Mouse (Mus musculus) thymus, postnatal 0 days (tissue): ENCODE results near the gene Ranbp10. TPM values are rescaled to one million over a fixed set of nuclear protein-coding genes. Genes with fewer than 3 reads are reported as not detected.

ENCODE experiments used
- DNase-seq: peaks from one replicate; pipeline ENCODE4 v3.0.0-alpha.2; 2015; ENCODE audit warnings: low spot score
- polyA plus RNA-seq: library from polyadenylated mRNA; unstranded; fragments of >200 nt; fragmentation: Nextera tagmentation; extraction: Ambion mirVana; gene quantifications from 2 replicates; pipeline ENCODE4 v1.2.1, GENCODE M21; 2015

The Ranbp10 gene
- 8.4 and 9.9 TPM in 2 replicates for polyA plus RNA-seq

- peak; percentile 99 for DNase-seq
These were observed at the start of gene Ranbp10, which contains the start of gene Tsnaxip1 for GRCm38 (mm10) chr8:105826861-105827848. Gene Ranbp10, minus strand, starts transcription at chr8:105827350. Gene Tsnaxip1, plus strand, starts transcription at chr8:105827731.

DNA sequence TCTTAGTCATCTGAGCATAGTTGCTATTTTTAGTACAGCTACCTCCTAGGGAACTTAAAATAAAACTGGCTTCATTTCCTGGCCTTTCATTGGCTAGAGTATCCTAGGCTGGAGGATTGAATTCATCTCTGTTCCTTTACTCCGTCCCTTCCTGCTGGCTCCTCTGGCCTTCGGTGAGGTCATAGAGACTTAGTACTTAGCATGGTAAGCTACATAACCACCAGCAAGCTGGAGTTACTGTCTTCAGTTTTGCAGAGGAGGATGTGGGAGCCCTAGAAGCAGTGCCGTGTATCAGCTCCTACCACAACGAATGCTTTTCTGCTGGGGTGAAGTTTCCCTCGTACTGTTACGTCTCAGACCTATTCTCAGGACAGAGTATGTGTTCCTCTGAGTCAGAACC, 47.2 kb upstream of the Ranbp10 start:
- DNase-seq: no peak

DNA sequence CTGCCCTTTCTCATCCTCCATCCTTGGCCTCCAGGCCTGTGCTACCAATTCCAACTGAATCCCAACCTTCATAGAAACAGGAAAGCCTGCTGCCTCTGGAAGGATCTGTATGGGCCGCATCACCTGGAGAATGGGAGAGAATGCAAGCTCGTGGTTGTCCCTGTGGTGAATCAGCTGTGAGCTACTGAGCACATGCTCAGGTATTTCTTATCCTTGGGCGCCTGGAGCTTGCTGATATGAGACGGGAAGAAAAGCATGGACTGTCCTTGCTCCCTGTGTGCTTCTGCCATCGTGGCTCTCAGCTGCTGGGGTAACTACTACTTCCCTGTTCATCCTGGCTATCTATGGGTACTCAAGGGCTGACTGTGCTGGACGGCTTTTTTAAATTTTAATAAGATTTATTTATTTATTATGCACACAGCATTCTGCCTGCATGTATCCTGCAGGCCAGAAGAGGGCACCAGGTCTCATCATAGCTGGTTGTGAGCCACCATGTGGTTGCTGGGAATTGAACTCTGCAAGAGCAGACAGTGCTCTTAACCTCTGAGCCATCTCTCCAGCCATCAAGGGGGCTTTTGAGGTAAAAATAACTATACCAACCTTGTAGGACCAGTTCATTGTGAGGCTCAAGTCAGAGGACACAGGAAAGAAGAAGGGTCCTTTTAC, 39.3 kb upstream of the Ranbp10 start:
- peak; percentile 8 for DNase-seq

GRCm38 (mm10) chr8:105861951-105862350, 34.8 kb upstream of the Ranbp10 start:
- no peak for DNase-seq

GRCm38 (mm10) chr8:105860143-105860981, 33.2 kb upstream of the Ranbp10 start, which contains the start of gene Nutf2:
Gene Nutf2, plus strand, starts transcription at chr8:105860580.
- DNase-seq: peak; percentile 96

GRCm38 (mm10) chr8:105859314-105859713, 32.2 kb upstream of the Ranbp10 start:
- DNase-seq: no peak

GRCm38 (mm10) chr8:105858495-105858894, 31.3 kb upstream of the Ranbp10 start:
- DNase-seq: no peak

GRCm38 (mm10) chr8:105856168-105856835, 29.2 kb upstream of the Ranbp10 start:
- peak; percentile 9 for DNase-seq

DNA sequence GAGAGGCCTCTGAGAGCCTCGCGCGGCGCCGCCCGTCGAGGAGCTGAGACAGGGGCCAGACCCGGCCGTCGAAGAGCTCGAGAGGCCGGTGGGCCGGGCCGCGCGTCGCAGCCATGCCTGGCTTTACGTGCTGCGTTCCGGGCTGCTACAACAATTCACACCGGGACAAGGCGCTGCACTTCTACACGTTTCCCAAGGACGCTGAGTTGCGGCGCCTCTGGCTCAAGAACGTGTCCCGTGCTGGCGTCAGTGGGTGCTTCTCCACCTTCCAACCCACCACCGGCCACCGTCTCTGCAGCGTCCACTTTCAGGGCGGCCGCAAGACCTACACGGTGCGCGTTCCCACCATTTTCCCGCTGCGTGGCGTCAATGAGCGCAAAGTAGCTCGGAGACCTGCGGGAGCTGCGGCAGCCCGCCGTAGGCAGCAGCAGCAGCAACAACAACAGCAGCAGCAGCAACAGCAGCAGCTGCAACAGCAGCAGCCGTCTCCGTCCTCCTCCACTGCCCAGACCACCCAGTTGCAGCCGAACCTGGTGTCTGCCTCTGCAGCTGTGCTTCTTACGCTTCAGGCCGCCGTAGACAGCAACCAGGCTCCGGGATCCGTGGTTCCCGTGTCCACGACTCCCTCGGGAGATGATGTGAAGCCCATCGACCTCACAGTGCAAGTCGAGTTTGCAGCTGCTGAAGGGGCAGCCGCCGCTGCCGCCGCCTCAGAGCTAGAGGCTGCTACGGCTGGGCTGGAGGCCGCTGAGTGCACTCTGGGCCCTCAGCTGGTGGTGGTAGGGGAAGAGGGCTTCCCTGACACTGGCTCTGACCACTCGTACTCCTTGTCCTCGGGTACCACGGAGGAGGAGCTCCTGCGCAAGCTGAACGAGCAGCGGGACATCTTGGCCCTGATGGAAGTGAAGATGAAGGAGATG, 28.4 kb upstream of the Ranbp10 start:
- DNase-seq: peak; percentile 29

GRCm38 (mm10) chr8:105854715-105855216, 27.6 kb upstream of the Ranbp10 start, which contains the start of gene Thap11:
Gene Thap11, plus strand, starts transcription at chr8:105855132.
- DNase-seq: peak; percentile 95

GRCm38 (mm10) chr8:105854303-105854702, 27.2 kb upstream of the Ranbp10 start:
- DNase-seq: no peak

DNA sequence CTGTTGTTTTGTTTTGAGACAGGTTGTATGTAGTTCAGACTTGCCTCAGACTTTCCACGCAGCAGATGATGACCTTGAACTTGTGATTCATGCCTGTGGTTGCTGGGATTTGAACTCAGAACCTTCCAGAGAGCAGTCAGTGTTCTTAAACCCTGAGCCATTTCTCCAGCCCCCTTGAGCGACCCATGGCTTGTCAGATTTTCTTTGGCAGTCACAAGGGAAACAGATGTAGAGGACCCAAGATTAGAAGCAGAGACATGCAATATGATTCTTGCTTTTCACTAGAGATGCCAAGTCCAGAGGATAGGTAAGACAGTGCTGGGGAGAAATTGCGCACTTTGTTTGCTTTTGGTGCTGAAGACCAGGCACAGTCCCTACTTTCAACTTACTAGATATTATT, 26.0 kb upstream of the Ranbp10 start, which contains the start of gene Cenpt:
Cenpt (minus strand) TSS at position 101 of the 400 bp plus-strand sequence.
- no peak for DNase-seq

DNA sequence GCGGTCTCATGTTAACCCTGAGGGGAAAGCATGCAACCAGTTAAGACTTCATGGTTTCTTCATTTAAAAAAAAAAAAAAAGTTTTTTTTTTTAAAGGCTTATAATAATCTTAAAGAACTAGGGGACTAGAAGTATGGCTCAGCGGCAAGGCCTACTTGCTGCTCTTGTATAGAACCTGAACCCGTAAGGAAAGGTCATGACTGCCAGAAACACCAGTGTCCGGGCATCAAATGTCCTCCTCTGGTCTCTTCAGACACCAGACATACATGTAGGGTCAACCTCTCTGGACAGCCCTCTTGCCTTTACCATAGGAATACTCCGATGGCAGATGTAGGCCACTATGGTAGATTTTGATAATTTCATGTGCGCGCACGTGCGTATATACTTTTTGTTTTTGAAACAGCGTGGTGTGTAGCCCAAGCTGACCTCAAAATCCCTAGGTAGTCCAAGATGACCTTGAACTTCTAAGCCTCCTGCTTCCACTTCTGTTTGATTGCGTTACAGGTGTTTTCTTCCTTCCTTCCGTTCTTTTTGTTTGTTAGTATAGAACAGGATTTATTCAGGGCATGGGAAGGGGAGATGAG, 25.1 kb upstream of the Ranbp10 start:
- no peak for DNase-seq

DNA sequence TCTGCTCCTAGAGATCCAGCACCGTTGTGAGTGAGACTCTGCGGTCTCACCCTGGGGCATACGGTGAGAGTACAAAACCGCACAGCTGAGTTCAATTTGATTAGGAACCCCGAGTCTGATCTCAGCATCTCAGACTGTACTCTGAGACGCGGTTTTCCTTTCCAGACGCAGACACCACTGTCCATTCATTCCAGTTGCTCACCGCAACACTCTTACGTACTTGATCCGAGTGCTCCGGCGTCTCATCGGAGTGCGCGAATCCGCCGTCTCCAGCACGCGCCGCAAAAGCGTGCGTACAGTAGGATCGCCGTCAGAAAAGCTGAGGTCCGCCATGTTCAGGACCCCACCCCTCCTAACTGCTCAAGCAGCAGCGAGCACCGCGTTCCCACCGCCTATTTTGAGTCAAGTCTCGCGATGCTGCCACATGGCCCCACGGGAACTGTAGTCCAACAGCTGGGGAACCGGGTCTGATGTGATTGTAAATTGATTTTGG, 24.5 kb upstream of the Ranbp10 start:
- DNase-seq: peak; percentile 92

DNA sequence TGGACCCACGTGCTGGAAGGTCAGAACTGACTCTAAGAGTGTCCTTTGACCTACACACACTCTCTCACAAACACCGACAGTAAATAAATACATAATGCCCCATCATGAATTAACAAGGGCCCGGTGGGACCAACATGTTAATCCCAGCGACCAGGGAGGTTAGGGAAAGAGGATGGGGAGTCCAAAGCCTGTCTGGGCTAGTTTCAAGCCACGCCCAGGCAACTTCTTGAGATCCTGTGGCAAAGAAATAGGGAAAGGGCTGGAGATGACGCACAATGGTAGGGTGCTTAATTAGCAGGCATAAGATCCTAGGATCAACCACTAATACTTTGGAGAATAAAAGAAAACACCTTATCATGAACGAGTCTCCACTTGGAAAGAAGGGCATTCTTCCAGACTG, 23.5 kb upstream of the Ranbp10 start:
- DNase-seq: no peak

- DNase-seq: no peak
These were observed 22.9 kb upstream of the Ranbp10 start for GRCm38 (mm10) chr8:105850014-105850413.

DNA sequence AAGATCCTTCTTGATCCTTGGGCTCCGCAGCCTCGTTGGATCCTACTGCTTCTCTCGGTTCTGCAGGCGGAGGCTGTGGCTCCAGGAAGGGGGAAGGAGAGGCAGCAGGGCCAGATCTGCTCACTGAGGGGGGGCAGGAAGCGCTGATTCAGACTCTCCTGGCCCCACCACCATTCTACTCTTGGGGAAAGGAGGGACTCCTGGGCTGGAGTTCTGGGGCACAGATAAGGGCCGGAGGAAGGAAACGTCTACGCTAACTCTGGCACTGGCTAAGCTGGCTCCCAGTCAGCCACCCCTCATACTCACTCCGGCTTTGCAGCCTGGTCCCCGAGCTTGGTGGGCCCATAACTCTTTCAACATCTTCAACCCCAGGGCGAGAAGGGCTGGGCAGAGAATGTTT, 19.5 kb upstream of the Ranbp10 start:
- DNase-seq: no peak

DNA sequence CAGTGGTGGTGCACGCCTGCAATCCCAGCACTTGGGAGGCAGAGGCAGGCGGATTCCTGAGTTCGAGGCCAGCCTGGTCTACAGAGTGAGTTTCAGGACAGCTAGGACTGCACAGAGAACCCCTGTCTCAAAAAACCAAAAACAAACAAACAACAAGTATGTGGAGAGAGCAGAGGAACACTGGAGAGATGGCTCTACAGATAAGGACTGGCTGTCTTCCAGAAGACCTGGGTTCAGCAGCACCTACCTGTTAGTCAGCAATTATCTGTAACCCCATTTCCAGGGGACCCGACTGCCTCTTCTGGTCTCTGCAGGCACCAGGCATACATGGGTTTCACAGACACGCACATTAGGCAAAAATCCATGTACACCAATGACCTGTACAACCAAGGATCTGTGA, 12.1 kb upstream of the Ranbp10 start:
- no peak for DNase-seq

DNA sequence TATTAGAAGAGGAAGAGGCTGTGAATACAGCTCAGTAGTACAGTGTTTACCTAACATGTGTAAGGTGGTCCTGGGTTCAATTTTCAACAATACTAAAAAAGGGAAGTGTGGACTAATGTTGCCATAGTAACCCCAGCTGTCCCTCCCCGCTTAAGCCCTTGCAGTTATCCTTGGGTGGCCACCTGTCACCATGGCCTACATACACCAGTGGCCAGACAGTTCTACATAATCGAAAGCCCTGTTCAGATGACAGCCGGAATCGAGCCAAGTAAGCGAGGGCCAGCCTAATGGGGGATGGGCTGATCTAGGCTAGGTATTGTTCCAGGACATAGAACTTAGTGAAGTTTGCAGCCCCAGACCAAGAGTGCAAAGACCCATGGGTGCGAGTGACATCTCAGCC, 9.8 kb upstream of the Ranbp10 start:
- no peak for DNase-seq
